Mouse (Mus musculus): ENCODE data around the gene Acyp1.

Acyp1 gene

GRCm38 (mm10) chr12:85227876-85228599, 60.2 kb downstream of the Acyp1 start:
- DNase-seq = peak; percentile 30

GRCm38 (mm10) chr12:85227227-85227626, 61.0 kb downstream of the Acyp1 start:
- DNase-seq = no peak

All from kidney, postnatal 10 days (tissue).